Mouse (Mus musculus): ENCODE data around the gene Kndc1.
A peak's percentile ranks its signal among the peaks of the same experiment; 100 is the strongest.

The Kndc1 gene

DNA sequence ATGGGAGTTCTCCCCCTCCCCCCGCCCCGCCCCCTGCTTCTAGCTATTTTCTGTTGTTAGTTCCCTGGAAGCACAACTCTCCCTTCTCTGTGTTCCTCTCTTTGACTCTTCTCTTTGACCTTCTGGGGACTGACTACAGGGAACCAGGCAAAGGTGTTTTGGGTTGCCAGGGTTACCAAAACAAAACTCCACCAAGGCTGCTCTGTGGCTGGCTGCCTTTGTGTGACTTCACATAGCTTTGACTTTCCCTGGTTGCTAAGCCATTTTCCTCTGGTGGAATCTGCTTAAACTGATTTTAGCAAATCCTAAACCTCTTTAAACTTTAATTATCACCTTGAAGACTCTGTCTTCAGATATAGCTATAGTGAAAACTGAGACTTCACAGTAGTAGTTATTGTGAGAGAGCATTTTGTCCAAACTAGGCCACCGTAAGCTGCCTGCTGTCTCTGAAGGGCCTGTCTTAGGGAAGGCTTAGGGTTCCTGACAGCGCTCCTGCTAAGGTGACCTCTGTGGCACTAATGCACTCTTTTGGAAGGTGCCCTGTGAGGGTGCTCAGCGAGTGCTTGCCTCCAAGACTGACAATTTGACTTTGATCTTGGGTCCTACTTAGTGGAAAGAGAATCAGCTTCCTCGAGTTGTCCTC, 57.6 kb downstream of the Kndc1 start:
- DNase-seq, result no peak

DNA sequence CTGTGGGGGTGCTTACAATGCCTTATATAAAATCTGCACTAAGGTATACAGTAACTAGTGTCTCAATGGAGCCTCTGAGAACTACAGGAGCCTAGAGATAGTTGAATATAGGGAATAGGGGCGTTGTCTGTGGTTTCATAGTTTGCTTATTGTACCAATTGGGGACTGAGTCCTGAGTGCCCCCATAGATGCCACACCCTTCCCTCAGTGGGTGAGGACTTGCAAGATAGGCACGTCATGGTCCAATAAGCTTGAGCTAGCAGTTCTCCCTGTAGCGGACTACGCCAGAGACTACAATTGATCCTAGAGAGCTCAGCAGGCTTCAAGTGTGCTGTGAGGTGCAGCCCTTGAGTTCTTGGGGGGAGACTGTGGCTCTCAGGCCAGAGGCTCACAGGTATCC, 61.0 kb downstream of the Kndc1 start:
- DNase-seq, result no peak

DNA sequence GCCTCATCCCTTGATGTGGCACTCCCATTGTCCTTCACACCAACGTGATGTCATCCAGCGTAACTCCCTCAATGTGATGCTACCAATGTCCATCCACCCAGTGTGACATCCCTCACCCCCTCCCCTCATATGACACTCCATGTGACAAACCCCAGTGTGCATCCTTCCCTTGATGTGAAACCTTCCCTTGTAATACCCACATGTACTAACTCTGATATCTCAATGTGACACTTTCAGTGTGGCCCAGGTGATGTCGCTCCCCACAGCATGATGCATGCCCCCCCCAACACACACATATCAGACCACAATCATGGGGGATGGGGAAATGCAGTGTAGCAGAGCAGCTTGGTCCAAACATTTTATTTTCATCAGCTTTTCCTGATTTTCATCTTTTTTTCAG, 62.2 kb downstream of the Kndc1 start:
- DNase-seq, result no peak

DNA sequence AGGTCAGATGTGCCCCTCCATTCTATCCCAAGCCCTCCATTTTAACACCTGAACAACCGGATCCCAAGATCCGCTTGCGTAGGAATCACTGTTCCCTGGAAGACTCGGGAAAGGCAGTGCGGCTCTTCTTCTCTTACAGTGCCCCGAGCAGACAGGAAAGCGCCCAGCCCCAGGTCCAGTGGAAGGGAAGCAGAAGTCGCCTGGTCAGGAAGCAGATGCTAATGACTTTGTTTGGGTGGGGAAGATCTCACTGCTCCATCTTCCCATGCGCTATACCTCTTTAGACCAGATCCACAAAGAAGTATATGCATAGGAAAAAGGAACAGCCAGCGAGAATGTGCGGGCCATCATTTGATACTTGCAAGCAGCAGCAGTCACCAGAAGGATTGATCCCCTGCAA, 62.9 kb downstream of the Kndc1 start:
- no peak for DNase-seq

DNA sequence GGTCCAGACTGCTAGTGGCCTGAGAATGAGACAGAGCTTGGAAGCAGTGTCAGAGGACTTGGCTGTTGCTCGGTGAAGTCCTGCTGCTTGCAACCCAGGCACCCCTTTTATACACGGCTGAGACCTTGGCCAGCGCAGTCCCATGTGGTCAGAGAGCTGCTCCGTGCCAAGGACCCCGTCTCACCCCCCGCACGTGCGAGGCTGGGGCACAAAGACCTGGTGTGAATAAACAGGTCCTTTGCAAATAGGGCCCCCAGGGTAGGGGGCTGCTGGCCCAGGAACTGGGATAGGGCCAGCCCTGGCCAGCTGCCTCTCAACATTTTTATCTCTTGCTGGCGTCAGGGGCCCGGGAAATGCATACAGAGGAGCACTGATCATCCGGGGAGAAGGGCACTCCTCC, 63.5 kb downstream of the Kndc1 start:
- peak in 1 of 2 experiments; percentile 43 for DNase-seq

DNA sequence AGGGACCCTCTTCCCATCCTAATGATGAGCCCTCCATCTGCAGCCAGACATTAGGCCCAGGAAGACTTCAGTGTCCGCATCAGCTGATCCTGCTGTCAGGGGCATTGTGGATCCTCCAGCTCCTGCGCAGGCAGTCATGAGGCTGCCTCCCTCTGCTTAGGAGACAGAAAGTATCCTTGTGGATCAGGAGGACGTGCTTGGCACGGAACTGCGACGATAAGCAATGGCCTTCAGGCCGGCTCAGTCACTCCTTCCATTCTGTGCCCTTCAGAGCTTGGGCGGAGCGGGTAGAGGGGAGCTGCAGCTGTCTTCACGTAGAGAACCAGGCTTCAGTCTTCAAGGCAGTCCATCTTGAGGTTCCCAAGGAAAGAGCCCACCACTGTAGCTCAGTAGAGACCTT, 66.6 kb downstream of the Kndc1 start:
- DNase-seq, result no peak

DNA sequence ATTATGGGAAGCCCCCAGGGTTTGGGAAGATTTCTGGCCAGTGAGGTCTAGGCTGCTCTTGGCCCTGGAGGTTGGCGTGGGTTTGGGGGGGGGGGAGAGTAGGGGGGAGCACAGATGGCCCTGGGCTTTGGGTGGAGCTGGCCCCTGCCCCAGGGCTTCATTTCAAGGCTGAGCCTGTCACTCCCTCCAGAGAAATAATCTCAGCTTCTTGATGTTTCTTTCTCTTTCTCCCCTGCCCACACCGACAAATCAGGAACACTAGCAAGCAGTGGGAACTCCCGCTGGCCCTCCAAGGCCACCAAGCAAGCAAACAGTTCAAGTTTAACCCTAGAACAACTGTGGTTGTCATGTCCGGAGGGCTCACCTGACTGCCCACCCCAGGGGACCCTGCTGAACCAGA, 69.3 kb downstream of the Kndc1 start:
- peak in 1 of 2 experiments; percentile 22 for DNase-seq

DNA sequence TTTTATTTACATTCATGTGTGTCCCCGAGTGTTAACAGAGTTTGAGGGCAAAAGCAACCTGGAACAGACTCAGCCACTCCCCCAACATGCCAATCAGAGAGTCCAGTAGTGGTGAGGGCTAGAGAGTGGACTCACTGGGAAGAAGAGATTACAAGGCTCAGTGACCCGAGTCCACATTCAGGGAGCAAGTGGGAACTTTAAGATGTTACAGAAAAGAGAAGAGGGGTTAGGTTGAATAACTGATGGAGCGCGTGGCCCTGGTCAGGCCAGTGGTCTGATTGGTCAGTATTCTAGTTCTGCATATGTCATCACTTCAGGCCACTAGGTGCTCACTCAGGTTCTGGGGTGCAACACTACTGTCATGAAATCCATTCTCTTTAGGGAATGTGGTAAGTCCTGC, 72.7 kb downstream of the Kndc1 start:
- no peak for DNase-seq

DNA sequence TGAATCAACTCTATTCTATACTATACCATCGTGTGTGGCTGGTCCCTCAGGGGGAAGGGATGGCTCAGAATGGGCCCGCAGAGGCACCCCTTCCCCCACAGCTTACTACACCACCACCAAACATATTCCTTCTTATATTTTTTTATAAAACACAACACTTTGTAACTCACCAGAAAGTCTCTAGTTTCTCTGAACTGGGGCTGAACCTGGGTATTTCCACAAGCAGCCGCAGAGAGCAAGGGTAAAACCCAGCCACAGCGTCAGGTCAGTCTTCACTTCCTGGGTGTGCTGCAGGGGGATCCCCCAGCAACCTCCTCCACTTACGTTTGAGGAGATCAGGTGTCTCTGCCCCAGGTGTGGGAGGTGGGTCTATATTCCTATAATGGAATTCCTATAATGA, 73.9 kb downstream of the Kndc1 start:
- DNase-seq, result no peak

DNA sequence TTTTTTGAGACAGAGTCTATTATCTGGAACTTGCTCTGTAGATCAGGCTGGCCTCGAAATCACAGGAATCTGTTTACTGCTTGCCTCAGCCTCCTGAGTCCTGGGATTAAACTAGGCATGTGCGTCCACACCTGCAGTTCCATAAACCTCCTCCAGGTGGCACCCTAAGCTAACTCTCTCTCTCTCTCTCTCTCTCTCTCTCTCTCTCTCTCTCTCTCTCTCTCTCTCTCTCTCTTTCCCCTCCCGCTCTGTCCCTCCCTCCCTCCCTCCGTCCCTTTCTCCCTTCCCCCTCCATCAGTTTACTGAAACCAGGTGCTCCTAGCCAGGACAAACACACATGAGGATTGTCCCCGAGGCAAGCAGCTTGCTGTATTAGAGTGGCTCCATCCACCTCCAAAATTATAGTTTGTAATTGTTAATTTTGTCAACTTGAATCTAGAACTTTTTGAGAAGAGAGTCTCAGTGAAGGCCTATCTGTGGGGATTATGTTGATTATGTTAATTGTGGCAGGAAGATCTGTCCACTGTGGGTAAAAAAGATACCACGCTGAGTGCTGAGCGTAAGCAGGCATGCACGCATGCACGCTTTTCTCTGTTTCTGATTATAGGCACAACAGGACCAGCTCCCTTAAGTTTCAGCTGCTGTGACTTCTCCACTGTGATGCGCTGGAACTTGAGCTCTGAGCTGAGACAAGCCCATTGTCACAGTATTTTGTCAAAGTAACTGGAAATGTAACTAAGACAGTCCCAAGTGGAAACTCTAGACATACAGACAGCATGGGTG, 75.0 kb downstream of the Kndc1 start:
- DNase-seq, result peak; percentile 94 to 97

DNA sequence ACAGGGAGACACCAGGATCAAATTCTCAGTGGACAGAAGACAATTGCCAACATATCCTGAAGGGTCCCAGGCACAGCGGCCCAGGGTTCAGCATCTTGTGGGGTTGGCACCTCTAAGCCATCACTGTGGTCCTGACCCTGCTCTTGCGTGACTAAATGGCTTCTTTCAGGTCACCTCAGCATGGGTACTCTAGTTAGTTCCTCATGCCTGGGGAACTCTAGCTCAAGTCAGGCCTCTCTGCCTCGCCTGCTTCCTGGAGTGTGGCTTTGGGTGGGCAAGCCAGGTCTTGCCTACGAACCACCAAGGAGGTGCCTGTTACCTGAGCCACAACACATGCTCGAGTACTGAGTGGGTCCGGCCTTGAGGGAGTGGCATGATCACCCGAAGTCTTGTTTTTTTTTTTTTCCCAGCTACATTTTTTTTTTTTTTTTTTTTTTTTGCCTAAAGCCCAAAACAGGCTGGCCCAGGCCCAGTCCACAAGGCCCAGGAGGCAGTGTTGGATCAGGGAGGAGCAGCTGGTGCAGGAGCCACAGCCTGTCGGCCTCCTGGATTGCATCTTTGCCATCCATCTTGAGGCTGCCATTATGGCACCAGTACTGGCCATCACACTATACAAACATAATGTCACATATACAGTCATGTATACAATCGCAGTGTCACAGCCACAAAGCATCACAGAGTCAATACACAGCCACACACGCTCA, 75.9 kb downstream of the Kndc1 start:
- DNase-seq, result peak in 1 of 2 experiments; percentile 31

DNA sequence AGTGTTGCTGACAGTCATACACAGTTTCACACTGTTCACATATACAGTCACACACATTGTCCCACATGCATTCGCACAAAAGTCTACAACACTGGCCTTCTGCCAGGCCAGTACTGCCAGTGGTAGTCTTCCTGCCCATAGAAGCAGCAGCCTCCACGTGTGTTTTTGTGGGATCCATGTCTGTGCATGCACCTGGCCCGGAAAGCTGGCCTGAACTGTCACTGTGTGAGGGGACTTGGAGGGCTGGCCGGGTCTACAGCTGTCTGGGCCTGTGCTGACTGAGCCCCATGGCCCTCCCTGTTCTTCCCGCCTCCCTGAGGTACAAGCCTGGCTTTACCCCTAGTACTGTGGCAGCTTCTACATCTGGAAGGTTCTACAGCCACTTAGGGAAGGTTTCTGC, 76.5 kb downstream of the Kndc1 start:
- no peak for DNase-seq

DNA sequence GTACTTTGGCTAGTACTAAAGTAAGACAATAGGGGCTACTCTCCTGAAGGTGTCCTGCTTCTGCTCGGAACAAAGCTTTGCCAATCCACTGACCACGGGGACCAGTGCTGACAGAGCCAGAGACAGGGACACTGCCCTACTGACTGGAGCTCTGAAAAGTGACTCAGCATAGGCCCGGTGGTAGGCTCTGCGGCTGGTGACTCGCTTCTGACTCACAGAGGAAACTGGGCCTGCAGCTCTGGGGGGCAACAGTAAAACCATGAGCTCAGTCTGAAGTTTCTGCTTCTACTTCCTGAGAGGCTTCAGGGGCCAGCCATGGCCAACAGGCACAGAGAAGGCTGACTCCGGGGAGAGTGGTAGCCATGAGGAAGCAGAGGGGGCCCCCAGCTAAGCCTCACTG, 76.9 kb downstream of the Kndc1 start:
- no peak for DNase-seq

DNA sequence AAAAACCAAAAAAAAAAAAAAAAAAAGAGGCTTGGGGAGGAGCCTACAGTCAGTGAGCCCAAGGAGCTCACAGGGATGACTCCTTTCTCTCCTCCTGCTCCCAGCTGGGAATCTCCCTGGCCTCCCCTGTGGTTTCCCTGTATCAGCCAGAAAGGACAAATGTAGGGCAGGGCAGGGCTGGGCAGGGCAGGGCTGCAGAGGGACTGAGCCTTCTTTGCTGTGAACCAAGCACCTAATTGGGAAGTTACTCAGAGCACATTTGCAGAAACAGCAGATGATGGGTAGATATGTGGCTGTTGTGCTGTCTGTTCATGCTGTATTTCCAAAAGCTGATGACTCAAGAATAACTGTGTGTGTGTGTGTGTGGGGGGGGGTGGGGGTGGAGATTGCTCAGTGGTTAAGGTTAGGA, 78.4 kb downstream of the Kndc1 start:
- no peak for DNase-seq

DNA sequence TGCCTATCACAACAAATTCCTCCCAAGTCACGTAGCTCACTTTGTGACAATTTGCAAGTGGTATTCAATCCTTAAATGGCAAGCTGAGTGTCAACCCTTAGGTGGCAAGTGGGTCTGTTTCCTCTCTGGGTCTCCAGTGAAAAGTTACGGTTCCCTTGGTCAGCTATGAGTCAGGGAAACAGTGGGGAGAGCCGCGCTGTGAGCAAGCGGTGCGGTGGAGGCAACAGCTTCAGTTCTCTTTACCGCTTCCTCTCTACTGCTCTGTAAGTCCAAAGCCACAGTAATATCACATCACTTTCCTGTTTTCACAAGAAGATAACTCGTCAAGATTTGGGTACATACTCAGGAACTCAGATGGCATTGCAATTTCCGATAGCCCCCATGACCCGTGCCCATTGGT, 79.8 kb downstream of the Kndc1 start:
- DNase-seq, result no peak

DNA sequence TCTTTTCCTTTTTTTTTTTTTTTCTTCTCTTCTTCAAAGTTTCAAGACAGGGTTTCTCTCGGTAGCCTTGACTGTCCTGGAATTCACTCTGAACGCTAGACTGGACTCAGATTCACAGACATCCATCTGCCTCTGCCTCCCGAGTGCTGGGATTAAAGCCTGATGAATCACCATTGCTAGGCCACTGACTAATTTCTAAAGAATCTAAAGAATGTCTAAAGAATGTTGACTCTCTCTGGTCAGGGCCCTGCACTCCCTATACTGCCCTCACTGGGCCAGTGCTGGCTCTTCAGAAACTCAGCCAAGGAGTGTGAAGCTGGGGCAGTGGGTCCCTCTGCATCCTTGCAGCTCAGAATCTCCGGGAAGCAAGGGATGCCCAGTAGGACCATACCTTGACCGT, 81.0 kb downstream of the Kndc1 start:
- no peak for DNase-seq

DNA sequence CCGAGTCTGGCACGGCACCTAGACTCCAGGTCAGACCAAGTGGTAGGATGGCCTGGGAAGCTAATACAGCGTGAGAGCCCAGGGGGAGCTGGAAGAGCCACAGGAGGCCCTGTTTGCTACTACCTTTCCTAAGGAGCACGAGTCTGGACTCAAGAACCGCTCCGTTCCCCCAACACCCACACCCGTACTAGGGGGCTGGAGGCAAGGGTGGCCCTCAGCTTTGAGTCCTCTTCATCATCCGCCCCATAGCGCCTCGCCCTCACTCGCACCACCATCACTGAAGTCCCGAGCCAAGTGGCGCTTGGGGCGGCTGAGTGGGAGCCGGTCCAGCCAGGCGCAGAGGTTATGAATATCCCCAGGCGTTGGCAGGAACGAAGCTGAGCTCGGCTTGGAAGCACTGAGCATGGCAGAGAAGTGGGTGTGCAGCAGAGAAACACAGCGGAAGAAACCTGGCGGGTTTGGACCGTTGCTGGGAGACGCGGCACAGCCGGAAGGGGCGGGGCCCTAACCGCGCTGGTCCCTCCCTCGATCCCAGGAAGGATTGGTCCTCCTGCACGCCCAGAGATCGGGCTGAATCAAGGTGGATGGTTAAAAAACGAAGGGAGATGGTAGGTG, 83.9 kb downstream of the Kndc1 start, which contains the start of gene 6430531B16Rik:
TSS of gene 6430531B16Rik (minus strand) at position 478 of the 615 bp plus-strand sequence.
- DNase-seq, result peak; percentile 93

DNA sequence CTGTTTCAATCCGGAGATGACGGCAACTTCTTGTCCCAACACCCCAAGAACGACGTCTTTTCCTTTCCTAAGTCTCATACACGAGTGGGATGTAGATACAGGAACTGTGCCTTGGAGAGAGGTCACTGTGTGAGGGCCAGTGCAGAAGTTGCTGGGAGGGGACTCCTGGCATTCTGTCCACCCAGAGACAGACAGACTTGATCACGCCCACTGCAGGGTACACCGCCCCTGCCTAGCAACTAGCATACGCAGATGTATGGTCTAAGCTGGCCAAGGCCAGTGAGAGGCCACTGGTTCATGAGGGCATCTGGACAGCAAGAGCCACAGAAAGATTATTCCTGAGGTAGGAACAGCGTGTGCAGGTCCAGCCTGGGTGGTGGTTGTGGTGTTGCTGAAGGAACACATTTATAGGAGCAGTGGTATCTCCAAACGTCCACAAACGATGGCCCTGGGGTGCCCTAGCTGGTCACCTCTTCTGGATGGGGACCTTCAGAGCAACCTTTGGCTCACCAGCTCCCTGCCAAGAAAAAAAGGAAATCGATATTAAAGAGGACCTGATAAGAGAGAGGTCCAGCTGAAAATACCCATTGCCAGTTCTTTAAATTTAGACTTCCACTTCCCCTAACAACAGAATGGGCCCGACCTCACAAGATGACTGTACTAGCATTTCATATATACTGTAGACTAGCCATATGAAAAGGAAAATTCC, 84.7 kb downstream of the Kndc1 start:
- peak; percentile 39 to 43 for DNase-seq

DNA sequence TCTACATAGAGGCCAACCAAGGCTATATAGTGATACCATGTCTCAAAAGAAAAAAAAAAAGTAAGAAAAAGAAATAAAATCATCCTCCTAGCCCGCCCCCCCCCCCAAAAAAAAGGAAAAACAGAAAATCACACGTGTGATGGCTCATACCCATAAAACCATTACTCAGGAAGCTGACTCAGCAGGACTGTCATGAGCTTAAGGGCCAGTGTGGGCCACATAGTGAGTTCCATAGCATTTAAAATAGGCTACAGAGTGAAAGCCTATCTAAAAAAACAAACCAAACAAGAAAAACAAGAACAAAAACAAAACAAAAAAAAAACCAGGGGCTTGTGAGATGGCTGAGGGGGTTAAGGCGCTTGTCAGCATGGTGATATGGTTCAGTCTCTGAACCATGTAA, 86.3 kb downstream of the Kndc1 start:
- no peak for DNase-seq

DNA sequence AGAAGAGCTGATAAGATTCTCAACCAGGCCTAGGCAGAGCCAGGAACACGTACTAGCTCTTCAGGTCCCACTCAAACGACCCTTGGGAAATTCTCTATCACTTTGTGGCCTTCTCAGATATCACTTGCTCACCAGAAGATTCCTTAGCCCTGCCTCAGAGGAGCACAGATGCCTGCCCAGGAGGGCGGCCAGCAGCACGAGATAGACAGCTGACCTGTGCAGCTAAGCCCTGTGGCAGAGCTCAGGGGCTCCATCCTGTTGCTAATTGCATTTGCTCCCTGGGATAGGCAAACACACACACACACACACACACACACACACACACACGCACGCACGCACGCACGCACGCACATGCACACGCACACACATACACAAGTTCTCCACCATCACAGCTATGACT, 87.6 kb downstream of the Kndc1 start:
- no peak for DNase-seq

DNA sequence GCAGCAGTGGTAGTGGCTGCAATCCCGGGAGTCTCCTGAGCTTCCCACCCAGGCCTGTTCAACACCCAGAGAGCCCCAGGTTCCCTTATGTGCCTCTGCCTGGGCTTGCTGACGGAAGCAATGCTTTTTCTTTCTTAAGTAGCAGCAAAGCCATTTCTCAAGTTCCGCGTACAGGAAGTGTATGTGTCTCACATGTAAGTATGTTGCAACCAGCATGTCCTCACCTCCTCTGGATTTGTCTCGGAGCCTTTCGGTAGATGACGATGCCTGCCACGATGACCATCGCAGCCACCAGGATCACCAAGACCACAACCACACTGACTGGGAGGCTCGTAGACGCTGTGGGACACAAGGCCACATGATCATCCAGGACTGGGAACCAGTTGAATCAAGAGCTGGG, 90.0 kb downstream of the Kndc1 start:
- no peak for DNase-seq

DNA sequence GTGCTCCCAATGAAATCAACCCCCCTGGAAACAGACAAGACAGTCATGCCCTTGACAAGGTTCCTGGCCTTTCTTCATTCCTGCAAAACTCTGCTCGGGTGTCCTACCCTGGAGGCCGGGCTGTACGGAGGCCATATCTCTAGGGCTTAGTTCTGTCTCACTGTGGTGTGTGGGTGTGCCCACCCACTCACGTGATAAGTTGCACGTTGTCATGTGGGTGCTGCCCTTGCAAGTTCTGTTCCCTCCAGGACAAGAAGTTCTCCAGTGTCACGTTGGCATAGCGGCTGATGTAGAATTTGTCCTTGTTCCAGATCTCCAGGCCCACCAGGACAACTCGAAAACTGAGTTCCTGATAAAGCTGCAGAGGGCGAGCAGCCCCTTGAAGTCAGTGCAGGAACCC, 93.8 kb downstream of the Kndc1 start:
- no peak for DNase-seq

DNA sequence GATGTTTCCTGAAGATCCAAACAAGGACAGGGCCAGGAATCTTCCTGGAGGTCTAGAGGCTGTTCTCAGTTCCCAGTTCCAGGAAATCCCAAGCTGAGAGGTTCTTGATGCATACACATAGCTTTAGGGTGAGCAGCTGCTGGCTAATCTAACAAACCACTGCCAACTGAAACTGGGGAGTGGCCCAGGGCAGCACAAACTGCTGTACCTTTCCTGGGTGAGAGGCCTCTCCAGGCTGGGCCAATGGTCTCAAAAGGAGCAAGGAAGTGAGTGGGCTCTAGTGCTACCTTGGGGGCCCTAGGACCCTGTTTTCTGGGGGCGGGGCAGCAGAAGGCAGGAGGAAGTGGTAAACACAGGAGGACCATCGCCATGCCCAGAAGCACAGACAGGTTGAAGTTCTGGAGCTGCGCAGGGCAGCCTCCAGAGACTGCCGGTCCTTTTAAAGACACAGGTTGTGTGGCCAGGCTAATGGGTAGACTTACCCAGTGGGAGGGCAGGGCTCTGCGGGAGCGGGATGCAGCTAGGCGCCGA, 96.4 kb downstream of the Kndc1 start:
- no peak for DNase-seq

All from cerebellum, postnatal 10 days (tissue).